Mouse (Mus musculus) bone marrow macrophage, adult 2 months (primary cell): Measurements from ENCODE around the gene Fth1. TPM values are rescaled to one million over a fixed set of nuclear protein-coding genes. Genes with fewer than 3 reads are reported as not detected.
A peak's percentile ranks its signal among the peaks of the same experiment; 100 is the strongest.

Experiments used
- H3K27ac ChIP-seq: 2 replicates; pipeline ENCODE4 v1.5.1; 2012; ENCODE audit warnings: low read depth, low read length; ENCODE audit not compliant: insufficient read depth
- H3K4me1 ChIP-seq: 2 replicates; pipeline ENCODE4 v1.6.1; 2012; ENCODE audit warnings: low read length; ENCODE audit not compliant: control insufficient read depth, insufficient read depth
- H3K4me3 ChIP-seq: 2 replicates; pipeline ENCODE4 v1.5.1; 2012; ENCODE audit warnings: mild to moderate bottlenecking, low read length, moderate library complexity; ENCODE audit not compliant: insufficient read depth
- CTCF ChIP-seq: IDR thresholded peaks from 2 replicates; pipeline ENCODE4 v1.5.1; 2012; ENCODE audit warnings: low read depth, mild to moderate bottlenecking, low read length, moderate library complexity
- POLR2A ChIP-seq: IDR thresholded peaks from 2 replicates; pipeline ENCODE4 v1.6.1; 2012; ENCODE audit warnings: mild to moderate bottlenecking, low read depth, low read length, borderline replicate concordance
- polyA plus RNA-seq: library from polyadenylated mRNA; stranded (reverse); fragments of >200 nt; gene quantifications from 2 replicates; pipeline ENCODE4 v1.2.4, GENCODE M21; 2012; ENCODE audit not compliant: missing spikeins, insufficient read depth, insufficient read length

Fth1 gene
- polyA plus RNA-seq, 1 experiment, result 20,335 TPM

DNA sequence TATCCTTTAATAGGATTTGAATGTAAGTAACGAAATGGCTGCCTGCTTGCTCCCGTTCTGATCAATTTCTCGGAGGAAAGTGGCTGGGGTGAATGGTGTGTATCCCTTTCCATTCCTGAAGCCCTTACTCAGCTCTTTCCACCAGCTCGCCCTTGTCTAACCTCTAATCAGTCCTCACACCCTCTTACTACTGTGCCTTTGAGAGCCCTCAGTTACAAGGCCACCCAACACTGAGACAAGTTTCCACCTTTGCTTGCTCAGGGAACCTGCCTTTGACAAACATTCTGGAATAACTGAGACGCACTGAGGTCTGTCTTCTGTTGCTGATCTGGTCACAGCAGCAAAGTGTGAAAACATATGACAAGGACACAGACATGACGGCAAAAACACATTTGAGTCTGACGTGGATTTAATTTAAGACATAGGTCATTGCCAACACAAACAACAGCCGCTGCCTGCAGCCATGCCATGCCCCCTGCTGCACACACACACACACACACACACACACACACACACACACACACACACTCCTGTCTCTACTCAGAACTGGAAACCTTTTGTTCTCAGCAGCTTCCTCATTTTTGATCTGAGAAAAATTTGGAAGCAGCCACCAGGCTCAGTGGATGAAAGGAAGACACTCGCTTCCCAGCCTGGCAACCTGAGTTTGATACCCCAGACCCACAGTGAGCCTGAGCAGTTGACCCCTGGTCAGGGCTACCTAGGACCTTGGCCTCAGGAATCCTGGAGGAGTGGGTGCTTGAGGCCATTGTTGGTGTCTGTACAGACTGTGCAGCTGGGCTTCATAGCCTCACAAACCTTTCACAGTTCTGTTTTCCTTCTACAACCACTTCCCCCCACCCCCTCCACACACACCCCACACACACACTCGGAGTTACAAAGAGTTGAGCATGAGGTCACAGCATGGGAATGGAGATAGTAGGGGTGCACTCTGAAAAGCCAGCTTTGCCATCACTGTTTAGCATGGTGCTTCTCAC lies 37.6 kb upstream of the Fth1 start:
- Histone ChIP-seq H3K4me1 (peaks cover 81% of the 10 kb centered on the region), H3K4me3 (0 out of 2 replicates have a peak overlapping the region, but pooled peaks have one; percentile 2), H3K27ac (peak overlapping the region; percentile 93)
- no peak for TF ChIP-seq CTCF
- no peak for TF ChIP-seq POLR2A

- peaks cover 57% of the 10 kb centered on the region for H3K4me1 ChIP-seq
- TF ChIP-seq POLR2A, result no peak
- no peak for TF ChIP-seq CTCF
- H3K27ac ChIP-seq, result peak overlapping the region; percentile 54
- no peak overlapping the region for H3K4me3 ChIP-seq
Measured at GRCm38 (mm10) chr19:9945800-9946564, 34.4 kb upstream of the Fth1 start.

GRCm38 (mm10) chr19:9946986-9947385 lies 33.4 kb upstream of the Fth1 start:
- Histone ChIP-seq H3K4me3 (no peak overlapping the region), H3K27ac (no peak overlapping the region), H3K4me1 (peaks cover 50% of the 10 kb centered on the region)
- TF ChIP-seq CTCF, result no peak
- no peak for TF ChIP-seq POLR2A

GRCm38 (mm10) chr19:9952390-9952789 lies 28.0 kb upstream of the Fth1 start:
- TF ChIP-seq POLR2A (no peak), CTCF (no peak)
- Histone ChIP-seq H3K27ac (peak overlapping the region; percentile 97), H3K4me1 (peaks cover 42% of the 10 kb centered on the region), H3K4me3 (no peak overlapping the region)

DNA sequence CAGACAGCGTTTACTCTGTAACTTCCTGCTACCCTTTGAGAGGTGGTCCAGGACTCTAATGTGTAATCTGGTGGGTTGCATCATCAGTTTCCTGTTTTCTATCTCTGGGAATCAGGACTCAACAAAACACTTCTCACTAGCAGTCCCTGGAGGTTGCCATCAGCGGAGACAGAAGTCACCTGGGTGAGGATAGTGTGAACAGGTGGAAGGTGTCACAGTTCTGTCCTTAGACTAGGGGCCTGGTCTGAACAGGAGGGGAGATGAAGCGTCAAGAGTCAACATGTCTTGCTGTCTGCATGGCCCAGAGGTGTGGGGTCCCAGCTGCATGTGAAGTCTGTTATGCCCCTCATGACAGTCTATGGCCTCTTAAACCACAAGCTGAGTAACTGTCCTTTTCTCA lies 27.5 kb upstream of the Fth1 start:
- Histone ChIP-seq H3K4me3 (no peak overlapping the region), H3K4me1 (peaks cover 45% of the 10 kb centered on the region), H3K27ac (peak overlapping the region; percentile 97)
- no peak for TF ChIP-seq CTCF
- TF ChIP-seq POLR2A, result no peak

DNA sequence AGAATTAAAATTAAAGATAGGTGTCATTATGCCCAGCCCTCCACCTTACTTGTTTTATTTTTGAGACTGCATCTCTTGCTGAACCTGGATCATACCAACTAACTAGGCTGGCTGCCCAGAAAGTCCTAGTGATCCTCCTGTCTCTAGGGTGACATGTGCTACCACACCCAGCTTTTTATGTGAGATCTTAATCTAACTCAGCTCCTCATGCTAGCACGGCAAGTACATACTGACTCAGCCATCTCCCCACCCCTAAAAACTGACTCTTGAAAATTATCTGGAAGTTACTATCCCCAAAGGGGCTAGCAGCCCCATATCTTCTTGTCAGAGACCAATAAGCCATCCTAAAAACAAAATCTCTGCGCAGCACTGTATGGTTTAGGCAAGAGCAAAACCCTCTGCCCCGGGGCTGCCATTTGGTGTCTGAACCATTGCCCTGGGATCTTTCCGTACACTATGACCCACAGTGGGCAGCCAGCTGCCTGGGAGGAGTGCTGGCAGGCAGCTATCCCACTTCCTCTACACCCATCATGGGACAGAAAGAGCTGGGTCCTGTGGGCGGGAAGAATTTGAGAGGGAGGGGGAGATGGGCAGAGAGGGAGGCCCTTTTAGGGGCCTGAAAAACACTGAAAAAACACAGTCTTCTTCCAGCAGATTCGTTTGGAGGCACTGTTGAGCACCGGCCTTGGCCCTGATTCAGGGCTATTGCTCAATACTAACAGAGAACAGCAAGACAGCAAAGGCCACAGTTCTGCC lies 26.2 kb upstream of the Fth1 start:
- Histone ChIP-seq H3K27ac (peak overlapping the region; percentile 99), H3K4me1 (peaks cover 50% of the 10 kb centered on the region), H3K4me3 (peak overlapping the region; percentile 63)
- TF ChIP-seq POLR2A (no peak), CTCF (no peak)

DNA sequence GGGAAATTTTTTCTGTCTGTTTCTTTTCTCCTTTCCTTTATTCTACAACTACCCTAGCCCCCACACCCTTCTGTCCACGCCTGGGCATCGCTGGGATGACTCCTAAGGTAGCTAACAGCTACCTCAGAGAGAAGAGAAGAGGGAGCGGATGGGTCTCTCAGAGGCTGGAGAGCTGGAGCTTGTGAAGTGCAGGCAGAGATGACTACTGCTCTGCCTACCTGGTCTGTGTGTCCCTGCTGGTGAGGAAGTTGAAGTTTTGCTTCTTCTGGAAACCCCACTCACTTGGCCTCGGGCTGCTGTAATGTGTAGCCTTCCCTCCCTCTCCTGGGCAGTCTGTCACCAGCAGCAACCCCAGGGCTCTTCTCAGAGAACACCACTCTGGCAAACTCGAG lies 25.6 kb upstream of the Fth1 start:
- Histone ChIP-seq H3K4me3 (peak overlapping the region; percentile 63), H3K4me1 (peaks cover 53% of the 10 kb centered on the region), H3K27ac (peak overlapping the region; percentile 99)
- no peak for TF ChIP-seq POLR2A

- peak overlapping the region; percentile 99 for H3K27ac ChIP-seq
- H3K4me3 ChIP-seq, result peak overlapping the region; percentile 63
Measured at GRCm38 (mm10) chr19:9955438-9955837, 25.0 kb upstream of the Fth1 start.

GRCm38 (mm10) chr19:9956624-9957388 lies 23.6 kb upstream of the Fth1 start:
- Histone ChIP-seq H3K27ac (peak overlapping the region; percentile 99), H3K4me3 (no peak overlapping the region), H3K4me1 (peaks cover 54% of the 10 kb centered on the region)
- no peak for TF ChIP-seq CTCF

More at GRCm38 (mm10) chr19:9955438-9955837, 25.0 kb upstream of the Fth1 start:
- TF ChIP-seq CTCF, result no peak
- no peak for TF ChIP-seq POLR2A
- H3K4me1 ChIP-seq, result peaks cover 53% of the 10 kb centered on the region
